Mouse (Mus musculus) gastrocnemius, adult 2 months (tissue): ENCODE results near the gene Hfe. TPM values are rescaled to one million over a fixed set of nuclear protein-coding genes. Genes with fewer than 3 reads are reported as not detected.
A peak's percentile ranks its signal among the peaks of the same experiment; 100 is the strongest.

Experiments
- DNase-seq: peaks from one replicate; pipeline ENCODE4 v3.0.0; 2022
- H3K27ac ChIP-seq: fragments of 200-600 bp; 2 replicates; pipeline ENCODE4 v1.8.1; 2022; ENCODE audit warnings: mild to moderate bottlenecking
- H3K4me3 ChIP-seq: fragments of 200-600 bp; 2 replicates; pipeline ENCODE4 v1.8.1; 2022; ENCODE audit warnings: mild to moderate bottlenecking, moderate library complexity
- CTCF ChIP-seq: fragments of 200-600 bp; IDR thresholded peaks from 2 replicates; pipeline ENCODE4 v1.8.1; 2022; ENCODE audit warnings: antibody characterized with exemption, mild to moderate bottlenecking, moderate library complexity
- intact Hi-C: fragments of 180-260 bp; cut with DNase I; formaldehyde crosslinking; loops from one replicate; pipeline ENCODE4 v1.15.1; 2025
- long read RNA-seq, 2 experiments: library from polyadenylated mRNA; stranded (forward); transcript quantifications; one replicate each; pipeline ENCODE4 v2.0.0; 2021
- total RNA-seq, 2 experiments: library from RNA; stranded (reverse); gene quantifications; 2 replicates each; pipeline ENCODE4 v1.2.3; 2021

The Hfe gene
- total RNA-seq: 10 to 100 TPM; 16.0 to 18.7 TPM
- long read RNA-seq, experiment 1, transcript Hfe-202 (6 exons, 3,572 nt): major isoform, 18 of 25 reads
- long read RNA-seq, experiment 1, transcript Hfe-203 (5 exons, 816 nt): minor isoform, 5 of 25 reads
- long read RNA-seq, experiment 1, partial matches to known transcripts: 2 of 25 reads
- long read RNA-seq, experiment 1, other reads (novel, unspliced or antisense): 0 of 25 reads
- long read RNA-seq, experiment 2, transcript Hfe-203 (5 exons, 816 nt): minor isoform, 9 of 33 reads
- long read RNA-seq, experiment 2, transcript Hfe-202 (6 exons, 3,572 nt): major isoform, 21 of 33 reads
- long read RNA-seq, experiment 2, partial matches to known transcripts: 2 of 33 reads
- long read RNA-seq, experiment 2, other reads (novel, unspliced or antisense): 1 of 33 reads

- peak within 1 kb of the TSS; percentile 94 for H3K27ac ChIP-seq
- DNase-seq: peak; percentile 80
- H3K4me3 ChIP-seq: peak within 1 kb of the TSS; percentile 89
- no peak for TF ChIP-seq CTCF
- intact Hi-C loops: no loop called here
Measured at GRCm38 (mm10) chr13:23710374-23711089, at the start of gene Hfe. Gene Hfe, minus strand, starts transcription at chr13:23710854.

GRCm38 (mm10) chr13:23759916-23760239 is 49.2 kb upstream of the Hfe start:
- no peak for TF ChIP-seq CTCF
- no peak overlapping the region for H3K4me3 ChIP-seq
- H3K27ac ChIP-seq: no peak overlapping the region
- intact Hi-C loops: loop anchor here (5.0 to 10.0 kb wide), 3 partner anchors 138 to 395 kb away; partner anchors contain the start of genes Hist1h1e, Hist1h2be, Hist1h4d and Zfp322a
- DNase-seq: no peak

GRCm38 (mm10) chr13:23759251-23759771 is 48.7 kb upstream of the Hfe start:
- no peak overlapping the region for H3K27ac ChIP-seq
- no peak for TF ChIP-seq CTCF
- no peak for DNase-seq
- H3K4me3 ChIP-seq: no peak overlapping the region
- intact Hi-C loops: loop anchor here (10.0 kb wide), 1 partner anchor 395 kb away; the partner anchor contains the start of gene Zfp322a

- Histone ChIP-seq H3K4me3 (no peak overlapping the region), H3K27ac (no peak overlapping the region)
- intact Hi-C loops: loop anchor here (10.0 kb wide), 1 partner anchor 393 kb away; the partner anchor contains the start of gene Zfp322a
- no peak for TF ChIP-seq CTCF
- no peak for DNase-seq
Measured at GRCm38 (mm10) chr13:23757921-23758320, 47.3 kb upstream of the Hfe start.

- intact Hi-C loops: loop anchor here (10.0 kb wide), 1 partner anchor 392 kb away; the partner anchor contains the start of gene Zfp322a
Measured at GRCm38 (mm10) chr13:23757211-23757773, 46.6 kb upstream of the Hfe start.

GRCm38 (mm10) chr13:23756790-23757189 is 46.1 kb upstream of the Hfe start, which contains the start of gene Hist1h4b:
Gene Hist1h4b, plus strand, starts transcription at chr13:23757013.
- Histone ChIP-seq H3K4me3 (peak within 1 kb of the TSS; percentile 63), H3K27ac (peak within 1 kb of the TSS; percentile 48; the same call in 1 of the 2 replicates)
- intact Hi-C loops: loop anchor here (10.0 kb wide), 1 partner anchor 392 kb away; the partner anchor contains the start of gene Zfp322a
- peak; percentile 68 for DNase-seq
- no peak for TF ChIP-seq CTCF

More at GRCm38 (mm10) chr13:23757211-23757773, 46.6 kb upstream of the Hfe start:
- Histone ChIP-seq H3K27ac (no peak overlapping the region), H3K4me3 (peak overlapping the region; percentile 63)
- no peak for DNase-seq
- TF ChIP-seq CTCF: no peak

- H3K27ac ChIP-seq: no peak overlapping the region
- TF ChIP-seq CTCF: no peak
- no peak for DNase-seq
- no peak overlapping the region for H3K4me3 ChIP-seq
- intact Hi-C loops: loop anchor here (10.0 kb wide), 1 partner anchor 390 kb away; the partner anchor contains the start of gene Zfp322a
Measured at GRCm38 (mm10) chr13:23755000-23755399, 44.3 kb upstream of the Hfe start.

GRCm38 (mm10) chr13:23753314-23754078 is 42.8 kb upstream of the Hfe start:
- H3K4me3 ChIP-seq: no peak overlapping the region
- no peak overlapping the region for H3K27ac ChIP-seq
- no peak for TF ChIP-seq CTCF
- intact Hi-C loops: loop anchor here (10.0 kb wide), 1 partner anchor 389 kb away; the partner anchor contains the start of gene Zfp322a
- no peak for DNase-seq

- no peak for TF ChIP-seq CTCF
- intact Hi-C loops: loop anchor here (10.0 kb wide), 1 partner anchor 388 kb away; the partner anchor contains the start of gene Zfp322a
- H3K4me3 ChIP-seq: peak overlapping the region; percentile 26
- H3K27ac ChIP-seq: no peak overlapping the region
- no peak for DNase-seq
Measured at GRCm38 (mm10) chr13:23752742-23753172, 42.1 kb upstream of the Hfe start.

GRCm38 (mm10) chr13:23752067-23752741 is 41.5 kb upstream of the Hfe start, which contains the start of gene Hist1h3b:
Gene Hist1h3b, plus strand, starts transcription at chr13:23752267.
- intact Hi-C loops: loop anchor here (10.0 kb wide), 1 partner anchor 387 kb away; the partner anchor contains the start of gene Zfp322a
- Histone ChIP-seq H3K27ac (peak within 1 kb of the TSS; percentile 75), H3K4me3 (peak within 1 kb of the TSS; percentile 70)
- peak; percentile 82 for DNase-seq
